Mouse (Mus musculus) stomach, embryonic 15.5 days (tissue): Measurements from ENCODE around the gene Klhl26. TPM values are rescaled to one million over a fixed set of nuclear protein-coding genes. Genes with fewer than 3 reads are reported as not detected.
A peak's percentile ranks its signal among the peaks of the same experiment; 100 is the strongest.
"Not testable (repeated sequence)": the region's sequence is repeated elsewhere in the genome, so short reads cannot be mapped to it uniquely, and the experiment has no call there.

ENCODE experiments used
- ATAC-seq: fragments of 200-750 bp; cut with Nextera tagmentation; 2 replicates; pipeline ENCODE4 v1.8.0; 2017; ENCODE audit warnings: low read depth, moderate number of reproducible peaks, moderate TSS enrichment; ENCODE audit not compliant: insufficient read depth, low FRiP score
- H3K27ac ChIP-seq: fragments of 300-500 bp; sonication (generic); 2 replicates; pipeline ENCODE4 v1.5.1; 2015; ENCODE audit warnings: mild to moderate bottlenecking, inconsistent platforms
- H3K27me3 ChIP-seq: fragments of 300-500 bp; sonication (generic); replicated peaks from 2 replicates; pipeline ENCODE4 v1.6.1; 2015; ENCODE audit warnings: inconsistent platforms
- H3K36me3 ChIP-seq: fragments of 300-500 bp; sonication (generic); 2 replicates; pipeline ENCODE4 v1.6.1; 2015; ENCODE audit warnings: inconsistent platforms
- H3K4me1 ChIP-seq: fragments of 300-500 bp; sonication (generic); 2 replicates; pipeline ENCODE4 v1.6.1; 2015; ENCODE audit warnings: inconsistent platforms
- H3K4me2 ChIP-seq: fragments of 300-500 bp; sonication (generic); 2 replicates; pipeline ENCODE4 v1.6.1; 2015; ENCODE audit warnings: mild to moderate bottlenecking, inconsistent platforms
- H3K4me3 ChIP-seq: fragments of 300-500 bp; sonication (generic); replicated peaks from 2 replicates; pipeline ENCODE4 v1.5.1; 2015; ENCODE audit warnings: inconsistent platforms
- H3K9ac ChIP-seq: fragments of 300-500 bp; sonication (generic); 2 replicates; pipeline ENCODE4 v1.6.1; 2015; ENCODE audit warnings: inconsistent platforms
- H3K9me3 ChIP-seq: fragments of 300-500 bp; sonication (generic); 2 replicates; pipeline ENCODE4 v1.6.1; 2016; ENCODE audit warnings: inconsistent platforms
- whole genome bisulfite sequencing: fragments of 180-500 bp; shearing (Covaris S2); methylation state at CpG from one replicate; pipeline ENCODE4 v1.1.7; 2015; 5-methylcytosine and 5-hydroxymethylcytosine counted together
- polyA plus RNA-seq: library from polyadenylated mRNA; unstranded; fragments of >200 nt; fragmentation: Nextera tagmentation; extraction: Ambion mirVana; gene quantifications from 2 replicates; pipeline ENCODE4 v1.2.1, GENCODE M21; 2015

Gene Klhl26
- polyA plus RNA-seq: 20.5 and 20.7 TPM in 2 replicates

GRCm38 (mm10) chr8:70476333-70477268 lies at the start of gene Klhl26:
TSS of gene Klhl26 (minus strand) at chr8:70476968.
- Histone ChIP-seq H3K4me3 (peak within 1 kb of the TSS; percentile 62), H3K9ac (peak within 1 kb of the TSS; percentile 75), H3K4me1 (peaks cover 13% of the 10 kb centered on the region; the same call in 1 of the 2 replicates), H3K4me2 (peak within 1 kb of the TSS; percentile 80), H3K36me3 (0 out of 2 replicates have a peak, but pooled peaks cover 3% of the 10 kb centered on the region), H3K9me3 (no peaks in the 10 kb centered on the region), H3K27ac (peak within 1 kb of the TSS; percentile 75), H3K27me3 (no peaks in the 10 kb centered on the region)
- WGBS: under 1% methylated on average over 53 of the region's 53 CpGs
- ATAC-seq: peak; percentile 92

GRCm38 (mm10) chr8:70522592-70523403 lies 46.0 kb upstream of the Klhl26 start:
- WGBS: under 1% methylated on average over 51 of the region's 51 CpGs
- H3K27me3 ChIP-seq: no peaks in the 10 kb centered on the region

GRCm38 (mm10) chr8:70519606-70520005 lies 42.8 kb upstream of the Klhl26 start:
- H3K9me3 ChIP-seq: no peaks in the 10 kb centered on the region
- H3K4me1 ChIP-seq: peaks cover 12% of the 10 kb centered on the region
- no peak for ATAC-seq
- H3K4me3 ChIP-seq: no peak overlapping the region
- no peak overlapping the region for H3K4me2 ChIP-seq
- H3K36me3 ChIP-seq: 0 out of 2 replicates have a peak, but pooled peaks cover 9% of the 10 kb centered on the region
- 65% methylated on average over 2 of the region's 2 CpGs for WGBS
- no peaks in the 10 kb centered on the region for H3K27me3 ChIP-seq
- H3K27ac ChIP-seq: no peak overlapping the region
- H3K9ac ChIP-seq: no peak overlapping the region

More at GRCm38 (mm10) chr8:70522592-70523403, 46.0 kb upstream of the Klhl26 start:
- H3K4me2 ChIP-seq: peak overlapping the region; percentile 71
- H3K36me3 ChIP-seq: 0 out of 2 replicates have a peak, but pooled peaks cover 5% of the 10 kb centered on the region
- no peaks in the 10 kb centered on the region for H3K9me3 ChIP-seq
- H3K4me1 ChIP-seq: peaks cover 18% of the 10 kb centered on the region
- ATAC-seq: peak; percentile 80
- H3K27ac ChIP-seq: peak overlapping the region; percentile 91
- H3K9ac ChIP-seq: peak overlapping the region; percentile 40
- peak overlapping the region; percentile 57 for H3K4me3 ChIP-seq

DNA sequence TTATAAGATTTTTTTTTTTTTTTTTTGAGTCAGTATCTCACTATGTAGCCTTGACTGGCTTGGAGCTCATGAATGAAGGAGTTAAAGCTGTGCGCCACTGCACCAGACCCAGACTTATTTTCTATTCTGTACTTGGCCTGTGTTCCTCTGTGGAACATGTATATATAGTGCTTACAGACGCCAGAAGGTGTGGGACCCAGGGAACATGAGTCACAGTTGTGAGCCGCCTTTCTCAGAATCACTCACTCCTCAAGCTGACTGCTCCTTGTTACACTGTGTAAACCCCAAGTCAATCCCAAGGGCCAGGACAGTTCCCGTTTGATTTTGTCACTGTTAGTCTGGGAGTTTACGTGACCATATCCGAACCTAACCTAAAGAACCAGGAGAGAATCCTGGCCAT lies 42.3 kb upstream of the Klhl26 start:
- H3K27me3 ChIP-seq: no peaks in the 10 kb centered on the region
- H3K4me2 ChIP-seq: no peak overlapping the region
- H3K36me3 ChIP-seq: 0 out of 2 replicates have a peak, but pooled peaks cover 9% of the 10 kb centered on the region
- no peak for ATAC-seq
- H3K9ac ChIP-seq: no peak overlapping the region
- peaks cover 12% of the 10 kb centered on the region for H3K4me1 ChIP-seq
- H3K27ac ChIP-seq: no peak overlapping the region
- H3K4me3 ChIP-seq: no peak overlapping the region
- 87% methylated on average over 6 of the region's 6 CpGs for WGBS
- H3K9me3 ChIP-seq: no peaks in the 10 kb centered on the region

DNA sequence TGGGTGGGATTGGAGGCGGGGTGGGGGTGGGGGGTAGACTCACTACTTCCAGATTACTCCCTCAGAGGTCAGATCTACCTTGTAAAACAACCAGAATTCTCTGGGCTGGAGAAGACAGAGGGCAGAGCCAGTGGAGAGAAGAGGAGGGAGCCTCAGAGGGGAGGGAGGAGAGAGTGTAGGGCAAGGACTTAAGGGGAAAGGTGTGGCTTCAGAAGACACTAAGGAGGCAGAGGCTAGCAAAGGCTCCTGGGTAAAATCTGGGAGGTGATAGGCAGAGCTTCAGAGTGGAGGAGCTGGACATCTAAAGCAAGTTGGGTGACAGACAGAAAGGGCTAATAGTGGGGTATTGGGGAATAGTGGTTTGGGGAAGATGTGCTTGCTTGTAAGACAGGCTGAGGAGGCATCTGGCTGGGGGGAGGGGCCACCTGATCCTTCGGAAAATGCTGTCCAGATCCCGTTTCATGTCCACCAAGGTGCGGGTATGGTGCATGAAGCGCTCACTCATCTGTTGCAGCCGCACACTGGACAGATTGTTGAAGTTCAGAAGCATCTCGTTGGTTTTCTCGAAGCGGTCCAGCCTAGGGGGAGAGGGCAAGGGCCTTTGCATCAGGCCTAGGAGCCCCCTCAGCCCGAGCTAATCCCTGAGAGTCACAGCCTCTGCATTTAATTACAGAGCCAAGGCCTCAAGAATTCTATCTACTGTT lies 41.3 kb upstream of the Klhl26 start:
- H3K27ac ChIP-seq: no peak overlapping the region
- no peak for ATAC-seq

DNA sequence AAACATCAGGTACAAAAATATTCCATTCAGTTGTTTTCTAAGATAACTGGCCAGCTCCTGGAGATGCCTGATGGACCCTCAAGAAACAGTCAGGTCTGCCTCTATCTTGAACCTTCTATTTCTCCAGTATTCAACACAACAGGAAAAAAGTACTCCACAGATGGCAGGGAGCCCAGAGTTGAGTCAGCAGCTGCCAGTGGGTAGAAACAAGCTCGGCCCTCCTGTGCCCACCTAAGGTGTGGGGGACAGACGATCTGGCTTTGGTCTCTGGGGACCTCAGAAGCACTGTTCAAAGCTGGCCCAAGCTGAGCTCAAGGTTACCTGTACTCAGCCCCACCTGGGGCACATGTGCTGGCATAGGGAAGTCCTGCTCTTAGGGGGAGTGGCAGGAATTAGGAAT lies 36.7 kb upstream of the Klhl26 start:
- 62% methylated on average over 2 of the region's 2 CpGs for WGBS
- no peak overlapping the region for H3K9ac ChIP-seq
- peaks cover 19% of the 10 kb centered on the region for H3K36me3 ChIP-seq
- ATAC-seq: no peak
- no peaks in the 10 kb centered on the region for H3K9me3 ChIP-seq
- no peak overlapping the region for H3K4me3 ChIP-seq
- no peak overlapping the region for H3K4me2 ChIP-seq
- H3K27me3 ChIP-seq: no peaks in the 10 kb centered on the region
- peaks cover 22% of the 10 kb centered on the region for H3K4me1 ChIP-seq
- H3K27ac ChIP-seq: no peak overlapping the region

More for the DNA sequence above, 41.3 kb upstream of the Klhl26 start:
- WGBS: 71% methylated on average over 10 of the region's 10 CpGs
- Histone ChIP-seq H3K4me1 (0 out of 2 replicates have a peak, but pooled peaks cover 8% of the 10 kb centered on the region), H3K9me3 (no peaks in the 10 kb centered on the region), H3K9ac (no peak overlapping the region), H3K4me2 (no peak overlapping the region), H3K36me3 (peaks cover 13% of the 10 kb centered on the region; the same call in 1 of the 2 replicates), H3K4me3 (no peak overlapping the region), H3K27me3 (no peaks in the 10 kb centered on the region)

GRCm38 (mm10) chr8:70512253-70512903 lies 35.6 kb upstream of the Klhl26 start:
- Histone ChIP-seq H3K27me3 (no peaks in the 10 kb centered on the region), H3K4me2 (no peak overlapping the region), H3K27ac (no peak overlapping the region), H3K9me3 (no peaks in the 10 kb centered on the region), H3K9ac (no peak overlapping the region), H3K4me1 (peaks cover 25% of the 10 kb centered on the region), H3K4me3 (no peak overlapping the region), H3K36me3 (peaks cover 26% of the 10 kb centered on the region)
- ATAC-seq: no peak
- 94% methylated on average over 11 of the region's 11 CpGs for WGBS

- H3K4me2 ChIP-seq: peak overlapping the region; percentile 88; the same call in 1 of the 2 replicates
- 92% methylated on average over 2 of the region's 2 CpGs for WGBS
- peaks cover 26% of the 10 kb centered on the region for H3K4me1 ChIP-seq
- H3K9me3 ChIP-seq: no peaks in the 10 kb centered on the region
- no peak for ATAC-seq
- no peak overlapping the region for H3K27ac ChIP-seq
- H3K36me3 ChIP-seq: peaks cover 30% of the 10 kb centered on the region
- H3K27me3 ChIP-seq: no peaks in the 10 kb centered on the region
- H3K4me3 ChIP-seq: no peak overlapping the region; the same call in 1 of the 2 replicates
- H3K9ac ChIP-seq: no peak overlapping the region
These were observed 35.0 kb upstream of the Klhl26 start for GRCm38 (mm10) chr8:70511770-70512169.

DNA sequence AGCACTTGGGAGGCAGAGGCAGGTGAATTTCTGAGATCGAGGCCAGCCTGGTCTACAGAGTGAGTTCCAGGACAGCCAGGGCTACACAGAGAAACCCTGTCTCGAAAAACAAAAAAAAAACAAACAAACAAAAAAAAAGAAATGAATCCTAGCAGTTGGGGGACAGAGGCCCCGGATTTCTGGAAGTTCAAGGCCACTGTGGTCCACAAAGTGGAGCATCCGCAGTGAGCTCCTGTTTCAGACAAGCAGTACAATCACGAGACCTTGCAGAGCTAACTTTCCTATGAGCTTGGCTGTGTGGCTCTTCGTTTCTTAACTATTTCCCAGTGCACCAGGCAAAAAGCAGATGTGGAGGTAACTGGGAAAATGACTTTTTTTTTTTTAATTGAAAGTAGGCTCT lies 34.4 kb upstream of the Klhl26 start:
- Histone ChIP-seq H3K4me3 (peak overlapping the region; percentile 74), H3K4me2 (peak overlapping the region; percentile 88), H3K36me3 (peaks cover 27% of the 10 kb centered on the region), H3K27ac (peak overlapping the region; percentile 99), H3K4me1 (peaks cover 26% of the 10 kb centered on the region)
- ATAC-seq, H3K9me3 ChIP-seq, H3K9ac ChIP-seq, H3K27me3 ChIP-seq: not testable (repeated sequence)
- WGBS: 72% methylated on average over 6 of the region's 6 CpGs

DNA sequence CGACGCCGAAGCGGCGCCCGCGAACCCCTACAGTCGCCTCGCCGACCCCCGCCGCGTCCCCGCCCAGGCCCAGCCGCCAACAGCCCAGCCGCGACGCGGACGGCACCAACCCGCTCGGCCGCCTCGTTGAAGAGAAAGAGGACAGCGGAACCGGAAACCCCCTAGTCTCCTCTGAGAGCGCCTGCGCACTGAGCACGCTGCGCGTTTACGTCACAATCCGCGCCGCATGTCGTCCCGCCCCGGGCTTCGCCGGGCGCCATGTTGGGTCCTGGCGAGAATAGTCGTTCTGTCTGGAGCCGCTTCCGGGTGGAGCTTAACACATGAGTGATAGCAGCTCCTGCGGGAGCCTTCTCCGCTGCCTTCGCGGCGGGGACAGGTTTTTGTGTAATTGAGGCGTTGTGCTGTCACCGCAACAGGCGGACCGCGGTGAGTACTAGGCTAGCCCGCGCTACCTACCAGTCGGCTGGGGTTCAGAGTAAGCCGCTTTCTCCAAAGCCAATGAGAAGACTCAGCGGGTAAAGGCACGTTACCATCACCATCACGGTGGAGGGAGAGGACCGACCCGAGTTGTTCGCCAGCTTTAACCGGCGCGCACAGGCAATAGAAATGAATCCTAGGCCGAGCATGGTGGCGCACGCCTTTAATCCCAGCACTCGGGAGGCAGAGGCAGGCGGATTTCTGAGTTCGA lies 33.6 kb upstream of the Klhl26 start, which contains the start of gene Uba52:
Gene Uba52 (minus strand): TSS at position 574 of the 688 bp plus-strand sequence.
- Histone ChIP-seq H3K4me2 (peak within 1 kb of the TSS; percentile 88), H3K4me3 (peak within 1 kb of the TSS; percentile 74), H3K9me3 (no peaks in the 10 kb centered on the region), H3K9ac (peak within 1 kb of the TSS; percentile 99), H3K27ac (peak within 1 kb of the TSS; percentile 99), H3K36me3 (peaks cover 27% of the 10 kb centered on the region), H3K27me3 (no peaks in the 10 kb centered on the region), H3K4me1 (peaks cover 34% of the 10 kb centered on the region)
- peak; percentile 83 for ATAC-seq
- 1% methylated on average over 72 of the region's 74 CpGs for WGBS
